Mouse (Mus musculus): ENCODE data around the gene Armc7.

GRCm38 (mm10) chr11:115521080-115521479, 45.6 kb downstream of the Armc7 start:
- TF ChIP-seq CTCF (IDR thresholded peaks at IDR 0.05; ENCODE audit: low read depth) = no peak
- no peak for TF ChIP-seq EP300 (IDR thresholded peaks at IDR 0.05; ENCODE audit: low read depth)

All from heart, postnatal 0 days (tissue).